Mouse (Mus musculus): ENCODE data around the gene Nacc1. TPM values are rescaled to one million over a fixed set of nuclear protein-coding genes. Genes with fewer than 3 reads are reported as not detected.
A peak's percentile ranks its signal among the peaks of the same experiment; 100 is the strongest.

Gene Nacc1
- polyA plus RNA-seq (2015; fragmentation: Nextera tagmentation; extraction: Ambion mirVana), result 12.3 and 14.1 TPM in 2 replicates

- peaks cover 18% of the 10 kb centered on the region for H3K36me3 ChIP-seq
- peaks cover 60% of the 10 kb centered on the region for H3K4me1 ChIP-seq
- peak within 1 kb of the TSS; percentile 99 for H3K4me3 ChIP-seq (replicated peaks)
- peak within 1 kb of the TSS; percentile 91 for H3K4me2 ChIP-seq
- H3K9ac ChIP-seq (replicated peaks), result peak within 1 kb of the TSS; percentile 99
- no peaks in the 10 kb centered on the region for H3K27me3 ChIP-seq (replicated peaks)
- H3K9me3 ChIP-seq (replicated peaks), result no peaks in the 10 kb centered on the region
- H3K27ac ChIP-seq (replicated peaks), result peak within 1 kb of the TSS; percentile 88
- under 1% methylated on average over 25 of the region's 37 CpGs for WGBS
- peak; percentile 75 for ATAC-seq (ENCODE audit: low FRiP score)
Measured at GRCm38 (mm10) chr8:84687705-84688100, at the start of gene Nacc1. Gene Nacc1 (minus strand): TSS chr8:84687862.

- peaks cover 60% of the 10 kb centered on the region for H3K27me3 ChIP-seq (replicated peaks)
- H3K4me1 ChIP-seq, result peaks cover 94% of the 10 kb centered on the region
- WGBS, result 78% methylated on average over 4 of the region's 4 CpGs
Measured at GRCm38 (mm10) chr8:84736521-84736920, 48.9 kb upstream of the Nacc1 start.

GRCm38 (mm10) chr8:84735597-84735996 lies 47.9 kb upstream of the Nacc1 start:
- 46% methylated on average over 2 of the region's 2 CpGs for WGBS
- Histone ChIP-seq H3K4me2 (no peak overlapping the region), H3K4me1 (peaks cover 94% of the 10 kb centered on the region), H3K9ac (replicated peaks) (no peak overlapping the region), H3K27ac (replicated peaks) (no peak overlapping the region), H3K27me3 (replicated peaks) (peaks cover 50% of the 10 kb centered on the region), H3K36me3 (no peaks in the 10 kb centered on the region), H3K9me3 (replicated peaks) (no peaks in the 10 kb centered on the region), H3K4me3 (replicated peaks) (no peak overlapping the region)
- ATAC-seq (ENCODE audit: low FRiP score), result no peak

More at GRCm38 (mm10) chr8:84736521-84736920, 48.9 kb upstream of the Nacc1 start:
- Histone ChIP-seq H3K9me3 (replicated peaks) (no peaks in the 10 kb centered on the region), H3K9ac (replicated peaks) (no peak overlapping the region), H3K36me3 (no peaks in the 10 kb centered on the region), H3K4me2 (no peak overlapping the region), H3K27ac (replicated peaks) (0 out of 2 replicates have a peak overlapping the region, but pooled peaks have one; percentile 5), H3K4me3 (replicated peaks) (no peak overlapping the region)
- ATAC-seq (ENCODE audit: low FRiP score), result no peak

- Histone ChIP-seq H3K4me2 (no peak overlapping the region), H3K9ac (replicated peaks) (no peak overlapping the region; the same call in 1 of the 2 replicates), H3K4me1 (peaks cover 93% of the 10 kb centered on the region), H3K36me3 (no peaks in the 10 kb centered on the region), H3K27me3 (replicated peaks) (peaks cover 42% of the 10 kb centered on the region), H3K4me3 (replicated peaks) (no peak overlapping the region), H3K9me3 (replicated peaks) (no peaks in the 10 kb centered on the region), H3K27ac (replicated peaks) (0 out of 2 replicates have a peak overlapping the region, but pooled peaks have one; percentile 2)
- 89% methylated on average over 2 of the region's 2 CpGs for WGBS
- no peak for ATAC-seq (ENCODE audit: low FRiP score)
Measured at GRCm38 (mm10) chr8:84734680-84735079, 47.0 kb upstream of the Nacc1 start.

- H3K4me2 ChIP-seq, result no peak overlapping the region
Measured at GRCm38 (mm10) chr8:84733959-84734358, 46.3 kb upstream of the Nacc1 start.

GRCm38 (mm10) chr8:84732996-84733395 lies 45.3 kb upstream of the Nacc1 start:
- peaks cover 26% of the 10 kb centered on the region for H3K27me3 ChIP-seq (replicated peaks)
- H3K9me3 ChIP-seq (replicated peaks), result no peaks in the 10 kb centered on the region
- H3K4me2 ChIP-seq, result peak overlapping the region; percentile 6; the same call in 1 of the 2 replicates
- H3K36me3 ChIP-seq, result no peaks in the 10 kb centered on the region
- H3K27ac ChIP-seq (replicated peaks), result peak overlapping the region; percentile 80
- H3K4me3 ChIP-seq (replicated peaks), result no peak overlapping the region
- no peak overlapping the region for H3K9ac ChIP-seq (replicated peaks)
- 45% methylated on average over 6 of the region's 6 CpGs for WGBS
- peaks cover 95% of the 10 kb centered on the region for H3K4me1 ChIP-seq
- no peak for ATAC-seq (ENCODE audit: low FRiP score)

More at GRCm38 (mm10) chr8:84733959-84734358, 46.3 kb upstream of the Nacc1 start:
- ATAC-seq (ENCODE audit: low FRiP score), result no peak
- 95% methylated on average over 6 of the region's 6 CpGs for WGBS
- Histone ChIP-seq H3K9me3 (replicated peaks) (no peaks in the 10 kb centered on the region), H3K36me3 (no peaks in the 10 kb centered on the region), H3K4me1 (peaks cover 95% of the 10 kb centered on the region), H3K9ac (replicated peaks) (no peak overlapping the region), H3K27ac (replicated peaks) (0 out of 2 replicates have a peak overlapping the region, but pooled peaks have one; percentile 2), H3K4me3 (replicated peaks) (no peak overlapping the region), H3K27me3 (replicated peaks) (peaks cover 35% of the 10 kb centered on the region)

- no peaks in the 10 kb centered on the region for H3K9me3 ChIP-seq (replicated peaks)
- no peak for ATAC-seq (ENCODE audit: low FRiP score)
- no peak overlapping the region for H3K4me3 ChIP-seq (replicated peaks)
- peaks cover 22% of the 10 kb centered on the region for H3K27me3 ChIP-seq (replicated peaks)
- H3K4me2 ChIP-seq, result no peak overlapping the region
- 51% methylated on average over 5 of the region's 5 CpGs for WGBS
- H3K36me3 ChIP-seq, result no peaks in the 10 kb centered on the region
- no peak overlapping the region for H3K9ac ChIP-seq (replicated peaks)
- peaks cover 92% of the 10 kb centered on the region for H3K4me1 ChIP-seq
- peak overlapping the region; percentile 80 for H3K27ac ChIP-seq (replicated peaks)
Measured at GRCm38 (mm10) chr8:84732545-84732944, 44.9 kb upstream of the Nacc1 start.

- peaks cover 14% of the 10 kb centered on the region for H3K27me3 ChIP-seq (replicated peaks)
- H3K4me3 ChIP-seq (replicated peaks), result no peak overlapping the region
- H3K4me2 ChIP-seq, result no peak overlapping the region
- 62% methylated on average over 11 of the region's 11 CpGs for WGBS
- H3K9me3 ChIP-seq (replicated peaks), result no peaks in the 10 kb centered on the region
- no peak for ATAC-seq (ENCODE audit: low FRiP score)
- H3K9ac ChIP-seq (replicated peaks), result no peak overlapping the region
- H3K4me1 ChIP-seq, result peaks cover 84% of the 10 kb centered on the region
- no peaks in the 10 kb centered on the region for H3K36me3 ChIP-seq
- peak overlapping the region; percentile 80 for H3K27ac ChIP-seq (replicated peaks)
Measured at GRCm38 (mm10) chr8:84731371-84732177, 43.9 kb upstream of the Nacc1 start.

GRCm38 (mm10) chr8:84730541-84731370 lies 43.1 kb upstream of the Nacc1 start:
- no peak for ATAC-seq (ENCODE audit: low FRiP score)
- H3K27me3 ChIP-seq (replicated peaks), result peaks cover 6% of the 10 kb centered on the region
- WGBS, result 37% methylated on average over 9 of the region's 9 CpGs
- H3K4me3 ChIP-seq (replicated peaks), result no peak overlapping the region
- H3K9me3 ChIP-seq (replicated peaks), result no peaks in the 10 kb centered on the region
- H3K4me2 ChIP-seq, result peak overlapping the region; percentile 1; the same call in 1 of the 2 replicates
- no peaks in the 10 kb centered on the region for H3K36me3 ChIP-seq
- peak overlapping the region; percentile 80 for H3K27ac ChIP-seq (replicated peaks)
- no peak overlapping the region for H3K9ac ChIP-seq (replicated peaks)
- H3K4me1 ChIP-seq, result peaks cover 83% of the 10 kb centered on the region

- H3K4me1 ChIP-seq, result peaks cover 83% of the 10 kb centered on the region
- no peaks in the 10 kb centered on the region for H3K9me3 ChIP-seq (replicated peaks)
- H3K9ac ChIP-seq (replicated peaks), result no peak overlapping the region
- H3K4me2 ChIP-seq, result no peak overlapping the region
- ATAC-seq (ENCODE audit: low FRiP score), result no peak
- H3K4me3 ChIP-seq (replicated peaks), result no peak overlapping the region
- H3K27ac ChIP-seq (replicated peaks), result peak overlapping the region; percentile 80
- 81% methylated on average over 16 of the region's 16 CpGs for WGBS
- H3K36me3 ChIP-seq, result no peaks in the 10 kb centered on the region
- H3K27me3 ChIP-seq (replicated peaks), result peaks cover 4% of the 10 kb centered on the region
Measured at GRCm38 (mm10) chr8:84729921-84730362, 42.3 kb upstream of the Nacc1 start.

- Histone ChIP-seq H3K9me3 (replicated peaks) (no peaks in the 10 kb centered on the region), H3K9ac (replicated peaks) (no peak overlapping the region), H3K27me3 (replicated peaks) (no peaks in the 10 kb centered on the region; the same call in 1 of the 2 replicates), H3K27ac (replicated peaks) (peak overlapping the region; percentile 63; the same call in 1 of the 2 replicates), H3K4me2 (no peak overlapping the region), H3K4me1 (peaks cover 84% of the 10 kb centered on the region), H3K36me3 (no peaks in the 10 kb centered on the region), H3K4me3 (replicated peaks) (no peak overlapping the region)
- 44% methylated on average over 3 of the region's 3 CpGs for WGBS
- peak; percentile 53; the same call in 1 of the 2 replicates for ATAC-seq (ENCODE audit: low FRiP score)
Measured at GRCm38 (mm10) chr8:84728474-84728873, 40.8 kb upstream of the Nacc1 start.

Data from neural tube, embryonic 15.5 days (tissue).